Mouse (Mus musculus): ENCODE measurements around the gene Lctl. TPM values are rescaled to one million over a fixed set of nuclear protein-coding genes. Genes with fewer than 3 reads are reported as not detected.

The Lctl gene
- polyA plus RNA-seq, 1 experiment from 2014 or later: not detected

DNA sequence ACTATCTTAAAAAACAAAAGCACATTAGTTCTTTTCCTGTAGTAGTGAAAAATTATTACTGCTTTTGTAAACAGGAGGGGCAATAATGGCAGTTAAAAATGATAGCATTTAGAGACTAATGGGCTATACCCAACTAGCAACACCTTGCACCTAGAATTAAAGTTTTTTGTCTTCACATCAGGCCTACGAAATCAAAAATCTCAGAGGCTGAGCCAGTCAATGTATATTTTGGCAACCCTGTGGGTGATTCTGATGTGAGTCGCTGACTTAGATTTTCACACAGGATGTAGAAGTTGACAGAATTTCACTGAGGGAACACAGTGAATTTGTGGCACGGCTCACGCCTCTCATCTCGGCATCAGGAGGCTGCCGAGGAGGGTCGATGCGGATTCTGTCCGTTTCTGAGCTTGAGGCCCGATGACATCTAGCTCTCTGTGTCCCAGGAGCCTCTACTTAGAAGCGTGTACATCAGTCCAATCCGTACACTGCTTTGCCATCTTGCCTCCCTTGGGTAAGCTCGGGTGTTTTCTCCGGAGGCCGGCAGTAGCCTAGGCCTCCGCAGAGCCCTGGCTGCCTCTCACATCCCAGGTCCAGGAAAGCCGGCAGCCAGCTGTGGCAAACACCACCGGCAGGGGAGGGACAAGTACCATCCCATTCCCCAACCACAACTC is 55.3 kb downstream of the Lctl start:
- Histone ChIP-seq H3K9me3 (ENCODE audit: control insufficient read depth, low read length) (no peaks in the 10 kb centered on the region), H3K36me3 (ENCODE audit: control insufficient read depth, insufficient read depth, low read length) (peaks cover 27% of the 10 kb centered on the region), H3K27me3 (replicated peaks; ENCODE audit: control insufficient read depth, insufficient read depth, low read length) (no peaks in the 10 kb centered on the region), H3K4me1 (replicated peaks; ENCODE audit: control insufficient read depth, insufficient read depth, low read length) (peaks cover 14% of the 10 kb centered on the region; the same call in 1 of the 2 replicates), H3K9ac (ENCODE audit: low read depth, low read length) (peak overlapping the region; percentile 96), H3K27ac (ENCODE audit: low read depth, low read length) (peak overlapping the region; percentile 90), H3K4me3 (ENCODE audit: low read depth, low read length) (peak overlapping the region; percentile 97), H3K4me2 (peak overlapping the region; percentile 70)
- peak; percentile 86 for DNase-seq (ENCODE audit: low spot score)
- 2% methylated on average over 18 of the region's 18 CpGs for WGBS
- peak; percentile 11; the same call in 1 of the 2 replicates for ATAC-seq (replicated peaks; ENCODE audit: low FRiP score)

- Histone ChIP-seq H3K9me3 (ENCODE audit: control insufficient read depth, low read length) (no peaks in the 10 kb centered on the region), H3K36me3 (ENCODE audit: control insufficient read depth, insufficient read depth, low read length) (peaks cover 28% of the 10 kb centered on the region), H3K4me3 (ENCODE audit: low read depth, low read length) (peak within 1 kb of the TSS; percentile 97), H3K4me1 (replicated peaks; ENCODE audit: control insufficient read depth, insufficient read depth, low read length) (peaks cover 14% of the 10 kb centered on the region; the same call in 1 of the 2 replicates), H3K9ac (ENCODE audit: low read depth, low read length) (peak within 1 kb of the TSS; percentile 96), H3K27ac (ENCODE audit: low read depth, low read length) (peak within 1 kb of the TSS; percentile 90), H3K27me3 (replicated peaks; ENCODE audit: control insufficient read depth, insufficient read depth, low read length) (no peaks in the 10 kb centered on the region), H3K4me2 (peak within 1 kb of the TSS; percentile 70)
- under 1% methylated on average over 42 of the region's 42 CpGs for WGBS
- ATAC-seq (replicated peaks; ENCODE audit: low FRiP score) (peak; percentile 77), DNase-seq (ENCODE audit: low spot score) (peak; percentile 85)
Measured at GRCm38 (mm10) chr9:64172816-64173665, 56.1 kb downstream of the Lctl start, which contains the start of the genes Zwilch and Rpl4. Zwilch (minus strand) TSS chr9:64173104. Rpl4 (plus strand) TSS chr9:64173375.

DNA sequence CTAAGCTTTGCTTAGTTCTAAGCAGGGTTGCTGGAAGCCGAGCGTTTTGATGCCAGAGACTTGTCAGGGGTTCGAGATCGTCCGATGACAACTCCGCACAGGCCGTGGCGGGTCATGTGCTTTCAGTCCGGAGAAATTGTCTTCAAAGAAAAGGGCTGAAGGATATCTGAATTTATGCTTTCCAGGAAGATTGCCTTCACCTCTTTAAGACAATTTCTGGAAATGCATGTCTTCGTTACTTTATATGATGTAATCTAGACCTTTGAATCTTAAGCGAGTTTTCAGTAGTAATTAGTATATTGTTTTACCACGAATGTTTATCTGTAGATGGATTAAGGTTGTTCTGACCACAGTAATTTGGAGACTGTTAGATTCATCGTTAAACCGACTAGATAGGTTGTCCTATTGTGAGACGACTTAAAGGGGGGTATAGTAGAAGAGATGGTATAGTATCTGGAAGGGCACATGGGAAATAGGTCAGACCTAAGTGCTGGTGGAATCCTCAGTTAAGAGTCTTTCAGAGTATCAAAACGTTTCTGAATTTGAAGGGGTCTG is 56.8 kb downstream of the Lctl start:
- DNase-seq (ENCODE audit: low spot score): no peak
- no peak for ATAC-seq (replicated peaks; ENCODE audit: low FRiP score)
- H3K36me3 ChIP-seq (ENCODE audit: control insufficient read depth, insufficient read depth, low read length): peaks cover 30% of the 10 kb centered on the region
- H3K27ac ChIP-seq (ENCODE audit: low read depth, low read length): peak overlapping the region; percentile 90
- peak overlapping the region; percentile 97 for H3K4me3 ChIP-seq (ENCODE audit: low read depth, low read length)
- H3K27me3 ChIP-seq (replicated peaks; ENCODE audit: control insufficient read depth, insufficient read depth, low read length): no peaks in the 10 kb centered on the region
- under 1% methylated on average over 16 of the region's 16 CpGs for WGBS
- peak overlapping the region; percentile 96 for H3K9ac ChIP-seq (ENCODE audit: low read depth, low read length)
- H3K4me2 ChIP-seq: peak overlapping the region; percentile 70
- peaks cover 14% of the 10 kb centered on the region; the same call in 1 of the 2 replicates for H3K4me1 ChIP-seq (replicated peaks; ENCODE audit: control insufficient read depth, insufficient read depth, low read length)
- H3K9me3 ChIP-seq (ENCODE audit: control insufficient read depth, low read length): no peaks in the 10 kb centered on the region

- DNase-seq (ENCODE audit: low spot score): no peak
- peaks cover 30% of the 10 kb centered on the region for H3K36me3 ChIP-seq (ENCODE audit: control insufficient read depth, insufficient read depth, low read length)
Measured at GRCm38 (mm10) chr9:64174341-64174740, 57.4 kb downstream of the Lctl start.

DNA sequence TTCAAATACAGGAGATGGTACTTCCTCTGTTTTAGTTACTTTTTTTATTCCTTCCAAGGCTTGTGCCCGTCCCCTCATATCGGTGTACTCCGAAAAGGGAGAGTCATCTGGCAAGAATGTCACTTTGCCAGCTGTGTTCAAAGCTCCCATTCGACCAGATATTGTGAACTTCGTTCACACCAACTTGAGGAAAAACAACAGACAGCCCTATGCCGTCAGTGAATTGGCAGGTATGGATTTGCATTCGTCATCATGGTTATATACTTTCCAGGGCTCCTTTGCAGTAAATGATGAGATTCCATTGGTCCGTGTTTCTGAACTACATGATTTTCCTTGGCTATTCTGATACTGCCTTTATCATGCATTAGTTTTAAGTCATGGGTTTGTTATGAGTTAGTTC is 57.8 kb downstream of the Lctl start:
- peak overlapping the region; percentile 96 for H3K9ac ChIP-seq (ENCODE audit: low read depth, low read length)
- H3K36me3 ChIP-seq (ENCODE audit: control insufficient read depth, insufficient read depth, low read length): peaks cover 30% of the 10 kb centered on the region
- DNase-seq (ENCODE audit: low spot score) (no peak), ATAC-seq (replicated peaks; ENCODE audit: low FRiP score) (no peak)
- 47% methylated on average over 8 of the region's 8 CpGs for WGBS
- peak overlapping the region; percentile 70 for H3K4me2 ChIP-seq
- H3K27me3 ChIP-seq (replicated peaks; ENCODE audit: control insufficient read depth, insufficient read depth, low read length): no peaks in the 10 kb centered on the region
- H3K4me1 ChIP-seq (replicated peaks; ENCODE audit: control insufficient read depth, insufficient read depth, low read length): peaks cover 16% of the 10 kb centered on the region; the same call in 1 of the 2 replicates
- H3K4me3 ChIP-seq (ENCODE audit: low read depth, low read length): peak overlapping the region; percentile 97
- H3K27ac ChIP-seq (ENCODE audit: low read depth, low read length): peak overlapping the region; percentile 90
- no peaks in the 10 kb centered on the region for H3K9me3 ChIP-seq (ENCODE audit: control insufficient read depth, low read length)

More at GRCm38 (mm10) chr9:64174341-64174740, 57.4 kb downstream of the Lctl start:
- no peaks in the 10 kb centered on the region for H3K9me3 ChIP-seq (ENCODE audit: control insufficient read depth, low read length)
- peak overlapping the region; percentile 70 for H3K4me2 ChIP-seq
- H3K4me1 ChIP-seq (replicated peaks; ENCODE audit: control insufficient read depth, insufficient read depth, low read length): peaks cover 14% of the 10 kb centered on the region; the same call in 1 of the 2 replicates
- peak overlapping the region; percentile 90 for H3K27ac ChIP-seq (ENCODE audit: low read depth, low read length)
- peak overlapping the region; percentile 96 for H3K9ac ChIP-seq (ENCODE audit: low read depth, low read length)
- ATAC-seq (replicated peaks; ENCODE audit: low FRiP score): no peak
- peak overlapping the region; percentile 97 for H3K4me3 ChIP-seq (ENCODE audit: low read depth, low read length)
- no peaks in the 10 kb centered on the region for H3K27me3 ChIP-seq (replicated peaks; ENCODE audit: control insufficient read depth, insufficient read depth, low read length)

GRCm38 (mm10) chr9:64175378-64175777 is 58.4 kb downstream of the Lctl start:
- H3K4me1 ChIP-seq (replicated peaks; ENCODE audit: control insufficient read depth, insufficient read depth, low read length): peaks cover 20% of the 10 kb centered on the region; the same call in 1 of the 2 replicates
- H3K4me3 ChIP-seq (ENCODE audit: low read depth, low read length): peak overlapping the region; percentile 97
- peak overlapping the region; percentile 90 for H3K27ac ChIP-seq (ENCODE audit: low read depth, low read length)
- ATAC-seq (replicated peaks; ENCODE audit: low FRiP score) (no peak), DNase-seq (ENCODE audit: low spot score) (no peak)
- 76% methylated on average over 11 of the region's 11 CpGs for WGBS
- peak overlapping the region; percentile 70 for H3K4me2 ChIP-seq
- H3K27me3 ChIP-seq (replicated peaks; ENCODE audit: control insufficient read depth, insufficient read depth, low read length): no peaks in the 10 kb centered on the region
- H3K9ac ChIP-seq (ENCODE audit: low read depth, low read length): peak overlapping the region; percentile 96
- H3K36me3 ChIP-seq (ENCODE audit: control insufficient read depth, insufficient read depth, low read length): peaks cover 36% of the 10 kb centered on the region
- H3K9me3 ChIP-seq (ENCODE audit: control insufficient read depth, low read length): no peaks in the 10 kb centered on the region

DNA sequence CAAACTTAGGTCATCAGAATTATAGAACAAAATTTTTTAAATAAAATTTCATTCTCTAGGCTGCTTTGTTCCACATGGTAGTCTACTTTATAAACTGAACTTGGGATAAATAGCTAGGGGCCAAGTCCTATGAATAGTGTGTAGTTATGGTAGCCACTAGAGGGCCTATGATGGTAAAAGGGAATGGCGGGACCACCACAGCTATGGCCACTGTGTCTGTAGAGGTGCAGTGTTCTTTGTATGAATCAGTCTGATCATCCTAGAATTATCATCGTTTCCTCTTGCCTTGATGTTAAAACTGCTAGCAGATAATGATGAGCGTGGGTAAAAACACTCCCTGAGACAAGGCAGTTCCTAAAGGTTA is 61.6 kb downstream of the Lctl start:
- ATAC-seq (replicated peaks; ENCODE audit: low FRiP score): peak; percentile 59; the same call in 1 of the 2 replicates
- Histone ChIP-seq H3K9ac (ENCODE audit: low read depth, low read length) (no peak overlapping the region), H3K4me3 (ENCODE audit: low read depth, low read length) (peak overlapping the region; percentile 72), H3K27ac (ENCODE audit: low read depth, low read length) (peak overlapping the region; percentile 76), H3K4me2 (peak overlapping the region; percentile 76), H3K9me3 (ENCODE audit: control insufficient read depth, low read length) (no peaks in the 10 kb centered on the region), H3K4me1 (replicated peaks; ENCODE audit: control insufficient read depth, insufficient read depth, low read length) (peaks cover 20% of the 10 kb centered on the region; the same call in 1 of the 2 replicates), H3K27me3 (replicated peaks; ENCODE audit: control insufficient read depth, insufficient read depth, low read length) (no peaks in the 10 kb centered on the region), H3K36me3 (ENCODE audit: control insufficient read depth, insufficient read depth, low read length) (peaks cover 40% of the 10 kb centered on the region)
- WGBS: 31% methylated on average over 3 of the region's 3 CpGs
- no peak for DNase-seq (ENCODE audit: low spot score)

DNA sequence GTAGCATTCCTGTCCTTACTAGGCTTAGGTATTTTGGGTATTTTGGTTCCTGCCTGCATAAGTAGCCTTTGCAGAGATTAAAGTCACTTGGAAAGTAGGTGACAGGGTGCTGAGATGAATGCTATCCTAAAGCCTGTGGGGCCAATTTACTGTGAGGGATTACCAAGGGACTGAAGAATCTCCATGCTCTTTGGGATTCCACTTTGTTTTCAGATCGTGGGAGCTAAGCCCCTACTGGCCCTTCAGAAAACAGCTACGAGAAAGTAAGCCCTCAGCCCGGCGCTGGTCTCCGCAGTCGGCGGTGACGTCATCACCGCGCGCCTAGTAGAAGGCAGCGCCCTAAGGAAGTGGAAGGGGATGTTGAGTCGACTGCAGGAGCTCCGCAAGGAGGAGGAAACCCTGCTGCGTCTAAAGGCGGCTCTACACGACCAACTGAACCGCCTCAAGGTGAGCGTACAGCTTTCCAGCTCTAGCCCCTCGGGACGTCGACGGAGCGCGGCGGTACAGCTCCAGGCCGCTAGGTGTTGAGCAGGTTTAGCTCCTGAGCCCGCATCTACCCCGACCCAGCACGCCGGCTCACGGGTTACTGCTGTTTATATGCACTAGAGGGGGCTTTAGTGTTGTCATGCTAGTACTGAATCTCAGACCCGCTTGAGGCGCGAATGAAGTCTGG is 62.2 kb downstream of the Lctl start, which contains the start of gene Snapc5:
TSS of gene Snapc5 (plus strand) at position 301 of the 673 bp plus-strand sequence.
- peaks cover 40% of the 10 kb centered on the region for H3K36me3 ChIP-seq (ENCODE audit: control insufficient read depth, insufficient read depth, low read length)
- under 1% methylated on average over 35 of the region's 35 CpGs for WGBS

More for the DNA sequence above, 62.2 kb downstream of the Lctl start, which contains the start of gene Snapc5:
- H3K9ac ChIP-seq (ENCODE audit: low read depth, low read length): peak within 1 kb of the TSS; percentile 81
- peak within 1 kb of the TSS; percentile 72 for H3K4me3 ChIP-seq (ENCODE audit: low read depth, low read length)
- peak within 1 kb of the TSS; percentile 76 for H3K4me2 ChIP-seq
- H3K4me1 ChIP-seq (replicated peaks; ENCODE audit: control insufficient read depth, insufficient read depth, low read length): peaks cover 20% of the 10 kb centered on the region; the same call in 1 of the 2 replicates
- peak within 1 kb of the TSS; percentile 76 for H3K27ac ChIP-seq (ENCODE audit: low read depth, low read length)
- H3K9me3 ChIP-seq (ENCODE audit: control insufficient read depth, low read length): no peaks in the 10 kb centered on the region
- peak; percentile 93 for DNase-seq (ENCODE audit: low spot score)
- no peaks in the 10 kb centered on the region for H3K27me3 ChIP-seq (replicated peaks; ENCODE audit: control insufficient read depth, insufficient read depth, low read length)
- ATAC-seq (replicated peaks; ENCODE audit: low FRiP score): peak; percentile 94
